Mouse (Mus musculus): ENCODE measurements around the gene Htr5b. TPM values are rescaled to one million over a fixed set of nuclear protein-coding genes. Genes with fewer than 3 reads are reported as not detected.

Htr5b gene
- polyA plus RNA-seq, 1 experiment, result not detected

GRCm38 (mm10) chr1:121460077-121460476 is 68.2 kb downstream of the Htr5b start:
- no peak overlapping the region for H3K4me3 ChIP-seq (ENCODE audit: insufficient read depth, poor library complexity, severe bottlenecking)
- no peaks in the 10 kb centered on the region for H3K79me2 ChIP-seq (ENCODE audit: control insufficient read depth, insufficient read depth)
- H3K79me3 ChIP-seq (ENCODE audit: low read depth), result no peaks in the 10 kb centered on the region
- H3ac ChIP-seq (ENCODE audit: control insufficient read depth, insufficient read length, low read depth), result no peak overlapping the region
- no peak for TF ChIP-seq USF1 (IDR thresholded peaks at IDR 0.05; ENCODE audit: low read depth)
- no peak for TF ChIP-seq FOSL1 (IDR thresholded peaks at IDR 0.05; ENCODE audit: insufficient read depth, low read length, poor library complexity, severe bottlenecking)
- TF ChIP-seq CEBPB (IDR thresholded peaks at IDR 0.05; ENCODE audit: low read depth), result no peak
- TF ChIP-seq CTCF (IDR thresholded peaks at IDR 0.05; ENCODE audit: control insufficient read depth, insufficient read depth, insufficient read length), result no peak
- TF ChIP-seq MYOG (IDR thresholded peaks at IDR 0.05; ENCODE audit: control insufficient read depth, extremely low read depth, insufficient read length), result no peak
- TF ChIP-seq MYOD1 (IDR thresholded peaks at IDR 0.05; ENCODE audit: control insufficient read depth, insufficient read length, low read depth), result no peak
- peaks cover 19% of the 10 kb centered on the region for H3K36me3 ChIP-seq (ENCODE audit: control insufficient read depth, insufficient read depth)
- no peaks in the 10 kb centered on the region for H3K27me3 ChIP-seq (ENCODE audit: control insufficient read depth, insufficient read depth, insufficient read length)

Other genes with a start within 250 kb of the Htr5b start
- 27.9 TPM for gene Insig2, start 195.9 kb downstream of the Htr5b start, polyA plus RNA-seq (2012; fragmentation: generic; extraction: Trizol)
- gene Ccdc93, start 97.4 kb downstream of the Htr5b start, polyA plus RNA-seq (2012; fragmentation: generic; extraction: Trizol), result 8.4 TPM
- 57.7 TPM for gene Ddx18, start 39.5 kb upstream of the Htr5b start, polyA plus RNA-seq (2012; fragmentation: generic; extraction: Trizol)

All from C2C12 (cell line).